Mouse (Mus musculus): ENCODE data around the gene Tnfaip8l1. TPM values are rescaled to one million over a fixed set of nuclear protein-coding genes. Genes with fewer than 3 reads are reported as not detected.
A peak's percentile ranks its signal among the peaks of the same experiment; 100 is the strongest.

Tnfaip8l1 gene
- polyA plus RNA-seq, 1 experiment from 2014 or later = 12.7 TPM

GRCm38 (mm10) chr17:56123161-56123560 lies 39.1 kb upstream of the Tnfaip8l1 start:
- Histone ChIP-seq H3K27me3 (ENCODE audit: control insufficient read depth, insufficient read depth, low read length) (peaks cover 56% of the 10 kb centered on the region), H3K36me3 (replicated peaks; ENCODE audit: control insufficient read depth, insufficient read depth, low read depth, low read length) (no peaks in the 10 kb centered on the region), H3K9me3 (replicated peaks; ENCODE audit: control insufficient read depth, low read length) (peaks cover 4% of the 10 kb centered on the region), H3K4me1 (ENCODE audit: control insufficient read depth, insufficient read depth, low read length) (peaks cover 8% of the 10 kb centered on the region; the same call in 1 of the 2 replicates), H3K4me2 (ENCODE audit: low read depth, low read length) (no peak overlapping the region), H3K4me3 (ENCODE audit: low read depth, low read length) (no peak overlapping the region), H3K27ac (replicated peaks; ENCODE audit: low read depth, low read length) (no peak overlapping the region), H3K9ac (replicated peaks; ENCODE audit: low read length) (no peak overlapping the region)
- 89% methylated on average over 12 of the region's 12 CpGs for WGBS
- no peak for DNase-seq (ENCODE audit: low spot score)
- ATAC-seq (replicated peaks; ENCODE audit: insufficient number of reproducible peaks, low FRiP score, low TSS enrichment, low read depth) = no peak

DNA sequence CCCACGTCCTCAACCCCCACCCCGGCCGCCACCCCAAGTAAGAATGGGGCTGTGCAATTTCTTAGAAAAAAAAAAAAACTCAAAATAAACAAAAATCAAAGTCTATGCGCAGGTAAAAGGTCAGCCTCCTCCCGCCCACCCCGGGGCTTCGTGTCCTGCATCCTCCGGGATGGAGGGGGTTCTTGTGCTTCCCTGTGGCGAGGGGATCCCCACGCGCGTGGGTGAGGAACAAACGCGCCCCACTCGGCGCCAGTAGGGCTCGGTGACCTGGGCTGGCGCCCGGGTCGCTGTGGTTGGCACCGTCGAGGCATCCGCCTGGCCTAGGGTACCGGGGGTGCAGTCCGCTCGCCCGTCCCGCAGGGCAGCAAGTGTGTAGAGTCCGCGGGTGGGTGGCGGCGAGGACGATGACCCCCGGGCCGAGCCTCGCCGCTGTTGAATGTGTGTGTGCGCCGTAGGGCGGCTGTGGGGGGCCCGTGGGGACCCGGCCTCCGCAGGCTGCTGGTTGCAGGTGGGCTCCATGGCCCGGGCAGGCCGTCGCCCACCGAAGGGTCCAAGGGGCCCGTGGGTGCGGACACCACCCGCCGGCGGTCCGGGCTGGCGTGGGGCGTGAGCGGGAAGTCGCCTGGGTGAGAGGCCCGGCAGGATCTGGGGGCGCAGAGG lies 38.5 kb upstream of the Tnfaip8l1 start:
- no peak for DNase-seq (ENCODE audit: low spot score)
- ATAC-seq (replicated peaks; ENCODE audit: insufficient number of reproducible peaks, low FRiP score, low TSS enrichment, low read depth) = no peak
- Histone ChIP-seq H3K27me3 (ENCODE audit: control insufficient read depth, insufficient read depth, low read length) (peaks cover 51% of the 10 kb centered on the region), H3K4me1 (ENCODE audit: control insufficient read depth, insufficient read depth, low read length) (peaks cover 8% of the 10 kb centered on the region; the same call in 1 of the 2 replicates), H3K9ac (replicated peaks; ENCODE audit: low read length) (peak overlapping the region; percentile 64; the same call in 1 of the 2 replicates), H3K36me3 (replicated peaks; ENCODE audit: control insufficient read depth, insufficient read depth, low read depth, low read length) (no peaks in the 10 kb centered on the region), H3K4me3 (ENCODE audit: low read depth, low read length) (peak overlapping the region; percentile 38), H3K9me3 (replicated peaks; ENCODE audit: control insufficient read depth, low read length) (peaks cover 4% of the 10 kb centered on the region), H3K4me2 (ENCODE audit: low read depth, low read length) (peak overlapping the region; percentile 76), H3K27ac (replicated peaks; ENCODE audit: low read depth, low read length) (no peak overlapping the region)
- 40% methylated on average over 55 of the region's 59 CpGs for WGBS

DNA sequence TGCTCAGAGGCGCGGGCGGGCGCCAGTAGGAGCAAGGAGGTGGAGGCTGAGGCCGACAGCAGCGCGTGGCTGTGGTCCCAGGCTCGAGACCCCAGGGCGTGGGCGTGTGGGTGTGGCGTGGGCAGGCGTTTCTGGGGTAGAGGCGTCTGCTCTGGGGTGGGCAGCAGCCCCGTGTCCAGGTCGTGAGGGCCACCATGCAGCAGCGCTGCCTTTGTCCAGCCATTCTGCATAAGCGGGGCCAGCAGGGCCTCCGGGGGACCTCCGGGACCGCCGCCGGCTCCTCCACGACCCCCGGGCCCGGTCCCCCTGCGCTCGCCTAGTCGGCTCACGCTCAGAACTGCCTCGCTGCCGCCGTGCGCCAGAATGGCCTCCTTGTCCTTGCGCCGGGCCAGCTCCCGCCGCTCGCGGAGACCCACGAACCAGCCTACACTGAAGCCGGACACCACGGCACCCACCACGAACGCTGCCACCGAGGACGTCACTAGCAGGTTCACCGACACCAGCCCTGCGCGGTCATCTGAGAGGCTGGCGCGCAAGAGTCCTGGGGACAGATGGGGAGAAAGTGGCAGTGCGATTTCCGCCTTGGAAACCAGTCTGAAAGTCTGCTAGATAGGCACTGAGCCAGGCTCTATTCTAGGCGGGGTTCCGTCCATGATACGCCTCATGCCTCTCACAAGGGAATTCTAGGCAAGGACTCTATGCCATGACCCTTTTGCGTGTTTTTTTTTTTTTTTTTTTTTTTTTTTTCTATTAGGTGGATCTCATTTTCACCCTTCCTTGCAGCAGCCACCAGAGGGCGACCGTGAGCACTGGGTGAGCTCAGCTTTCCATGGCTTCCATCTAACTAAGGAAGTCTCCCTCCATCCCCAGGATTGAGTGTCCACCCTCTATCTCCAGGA lies 37.7 kb upstream of the Tnfaip8l1 start:
- Histone ChIP-seq H3K9me3 (replicated peaks; ENCODE audit: control insufficient read depth, low read length) (peaks cover 4% of the 10 kb centered on the region), H3K9ac (replicated peaks; ENCODE audit: low read length) (peak overlapping the region; percentile 64), H3K27ac (replicated peaks; ENCODE audit: low read depth, low read length) (no peak overlapping the region), H3K4me3 (ENCODE audit: low read depth, low read length) (peak overlapping the region; percentile 38), H3K36me3 (replicated peaks; ENCODE audit: control insufficient read depth, insufficient read depth, low read depth, low read length) (no peaks in the 10 kb centered on the region), H3K4me1 (ENCODE audit: control insufficient read depth, insufficient read depth, low read length) (peaks cover 8% of the 10 kb centered on the region; the same call in 1 of the 2 replicates), H3K4me2 (ENCODE audit: low read depth, low read length) (peak overlapping the region; percentile 76), H3K27me3 (ENCODE audit: control insufficient read depth, insufficient read depth, low read length) (peaks cover 43% of the 10 kb centered on the region)
- ATAC-seq (replicated peaks; ENCODE audit: insufficient number of reproducible peaks, low FRiP score, low TSS enrichment, low read depth) = no peak
- peak; percentile 74 for DNase-seq (ENCODE audit: low spot score)
- 5% methylated on average over 59 of the region's 59 CpGs for WGBS

DNA sequence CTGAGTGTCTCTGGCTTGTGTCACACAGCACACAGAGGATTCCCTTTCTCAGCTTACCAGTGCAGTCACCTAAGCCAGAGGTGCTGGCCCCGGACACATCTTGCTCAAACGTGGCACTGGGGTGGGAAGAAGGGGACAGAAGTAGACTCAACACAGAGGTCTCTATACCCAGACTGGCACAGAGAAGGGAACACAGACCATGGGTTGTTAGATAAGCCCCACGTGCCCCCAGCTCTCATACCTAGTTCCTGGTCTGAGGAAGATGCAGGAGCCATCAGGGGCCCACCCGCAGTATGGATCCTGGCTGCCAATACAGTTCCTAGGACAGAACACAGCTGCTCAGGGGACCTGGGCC lies 37.0 kb upstream of the Tnfaip8l1 start:
- H3K27me3 ChIP-seq (ENCODE audit: control insufficient read depth, insufficient read depth, low read length) = peaks cover 37% of the 10 kb centered on the region
- no peak overlapping the region for H3K27ac ChIP-seq (replicated peaks; ENCODE audit: low read depth, low read length)
- no peak for DNase-seq (ENCODE audit: low spot score)
- no peak overlapping the region for H3K4me2 ChIP-seq (ENCODE audit: low read depth, low read length)
- peaks cover 4% of the 10 kb centered on the region for H3K9me3 ChIP-seq (replicated peaks; ENCODE audit: control insufficient read depth, low read length)
- no peak overlapping the region for H3K9ac ChIP-seq (replicated peaks; ENCODE audit: low read length)
- WGBS = 86% methylated on average over 4 of the region's 4 CpGs
- no peak for ATAC-seq (replicated peaks; ENCODE audit: insufficient number of reproducible peaks, low FRiP score, low TSS enrichment, low read depth)
- no peaks in the 10 kb centered on the region for H3K36me3 ChIP-seq (replicated peaks; ENCODE audit: control insufficient read depth, insufficient read depth, low read depth, low read length)
- H3K4me3 ChIP-seq (ENCODE audit: low read depth, low read length) = no peak overlapping the region
- H3K4me1 ChIP-seq (ENCODE audit: control insufficient read depth, insufficient read depth, low read length) = peaks cover 5% of the 10 kb centered on the region; the same call in 1 of the 2 replicates

DNA sequence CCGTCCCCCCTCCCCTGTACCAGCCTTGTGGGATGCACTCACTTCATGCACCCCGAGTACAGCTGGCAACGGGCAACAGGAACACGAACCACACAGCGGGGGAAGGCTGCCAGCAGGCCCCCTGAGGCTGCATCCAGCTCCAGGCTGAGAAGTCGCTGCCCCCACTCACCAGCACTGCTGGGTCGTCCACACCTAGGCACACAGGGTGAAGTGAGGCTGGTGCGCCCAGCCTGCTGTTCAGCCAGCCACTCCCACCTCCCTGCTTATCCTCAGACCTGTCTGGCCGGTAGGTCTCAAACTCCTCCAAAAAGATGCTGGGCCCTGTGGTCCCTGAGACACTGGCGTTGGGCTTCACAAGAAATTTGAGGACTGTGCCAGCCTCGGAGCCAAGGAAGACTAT lies 36.1 kb upstream of the Tnfaip8l1 start:
- Histone ChIP-seq H3K4me1 (ENCODE audit: control insufficient read depth, insufficient read depth, low read length) (peaks cover 5% of the 10 kb centered on the region; the same call in 1 of the 2 replicates), H3K27ac (replicated peaks; ENCODE audit: low read depth, low read length) (no peak overlapping the region), H3K9ac (replicated peaks; ENCODE audit: low read length) (no peak overlapping the region), H3K36me3 (replicated peaks; ENCODE audit: control insufficient read depth, insufficient read depth, low read depth, low read length) (no peaks in the 10 kb centered on the region), H3K4me2 (ENCODE audit: low read depth, low read length) (no peak overlapping the region), H3K4me3 (ENCODE audit: low read depth, low read length) (no peak overlapping the region), H3K9me3 (replicated peaks; ENCODE audit: control insufficient read depth, low read length) (peaks cover 4% of the 10 kb centered on the region), H3K27me3 (ENCODE audit: control insufficient read depth, insufficient read depth, low read length) (peaks cover 28% of the 10 kb centered on the region)
- DNase-seq (ENCODE audit: low spot score) = no peak
- 70% methylated on average over 11 of the region's 11 CpGs for WGBS
- no peak for ATAC-seq (replicated peaks; ENCODE audit: insufficient number of reproducible peaks, low FRiP score, low TSS enrichment, low read depth)

DNA sequence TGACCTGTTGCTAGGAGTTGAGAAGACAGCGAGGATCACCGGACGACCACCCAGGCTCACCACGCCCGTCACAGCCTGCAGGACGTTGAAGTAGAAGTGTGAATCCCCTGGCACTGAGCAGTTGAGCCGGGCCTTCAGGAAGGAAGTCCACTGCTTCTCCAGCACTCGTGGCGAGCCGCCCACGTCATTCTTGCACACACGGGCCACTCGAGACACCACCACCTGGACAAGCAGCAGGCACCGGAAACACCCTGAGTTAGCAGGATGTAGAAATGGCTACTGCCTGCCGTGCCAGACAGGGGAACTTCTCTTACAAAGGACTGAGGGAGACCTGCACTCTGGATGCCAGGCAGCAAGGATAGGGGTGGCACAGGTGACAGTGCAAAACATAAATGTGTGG lies 34.0 kb upstream of the Tnfaip8l1 start:
- Histone ChIP-seq H3K9ac (replicated peaks; ENCODE audit: low read length) (no peak overlapping the region), H3K4me3 (ENCODE audit: low read depth, low read length) (no peak overlapping the region), H3K27me3 (ENCODE audit: control insufficient read depth, insufficient read depth, low read length) (peaks cover 15% of the 10 kb centered on the region), H3K9me3 (replicated peaks; ENCODE audit: control insufficient read depth, low read length) (no peaks in the 10 kb centered on the region; the same call in 1 of the 2 replicates), H3K4me2 (ENCODE audit: low read depth, low read length) (no peak overlapping the region), H3K4me1 (ENCODE audit: control insufficient read depth, insufficient read depth, low read length) (peaks cover 5% of the 10 kb centered on the region; the same call in 1 of the 2 replicates), H3K27ac (replicated peaks; ENCODE audit: low read depth, low read length) (no peak overlapping the region), H3K36me3 (replicated peaks; ENCODE audit: control insufficient read depth, insufficient read depth, low read depth, low read length) (no peaks in the 10 kb centered on the region)
- no peak for ATAC-seq (replicated peaks; ENCODE audit: insufficient number of reproducible peaks, low FRiP score, low TSS enrichment, low read depth)
- 87% methylated on average over 15 of the region's 15 CpGs for WGBS
- DNase-seq (ENCODE audit: low spot score) = no peak

GRCm38 (mm10) chr17:56131136-56131535 lies 31.1 kb upstream of the Tnfaip8l1 start:
- WGBS = 91% methylated on average over 10 of the region's 10 CpGs
- no peak for ATAC-seq (replicated peaks; ENCODE audit: insufficient number of reproducible peaks, low FRiP score, low TSS enrichment, low read depth)

DNA sequence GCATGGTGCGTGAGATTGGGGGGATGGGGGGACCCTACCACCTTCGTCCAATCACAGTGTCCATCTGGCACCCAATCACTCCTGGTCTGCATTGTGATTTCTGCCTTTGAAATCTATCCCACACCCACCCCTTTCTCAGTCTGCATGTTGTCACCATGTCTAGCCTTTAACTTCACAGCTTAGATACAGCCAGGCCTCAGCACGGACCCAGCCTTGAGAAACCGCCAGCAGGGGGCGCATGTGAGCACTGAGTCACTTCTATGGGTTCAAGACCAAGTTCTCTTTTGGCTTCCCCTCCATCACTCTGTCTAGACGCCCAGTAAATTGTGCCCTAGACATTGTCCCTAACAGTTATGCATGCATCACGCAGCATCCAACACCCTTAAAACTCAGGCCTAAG lies 30.5 kb upstream of the Tnfaip8l1 start:
- H3K36me3 ChIP-seq (replicated peaks; ENCODE audit: control insufficient read depth, insufficient read depth, low read depth, low read length) = no peaks in the 10 kb centered on the region
- WGBS = 45% methylated on average over 7 of the region's 7 CpGs
- H3K27me3 ChIP-seq (ENCODE audit: control insufficient read depth, insufficient read depth, low read length) = no peaks in the 10 kb centered on the region; the same call in 1 of the 2 replicates
- ATAC-seq (replicated peaks; ENCODE audit: insufficient number of reproducible peaks, low FRiP score, low TSS enrichment, low read depth) (no peak), DNase-seq (ENCODE audit: low spot score) (peak; percentile 62)
- H3K9ac ChIP-seq (replicated peaks; ENCODE audit: low read length) = no peak overlapping the region
- no peaks in the 10 kb centered on the region for H3K9me3 ChIP-seq (replicated peaks; ENCODE audit: control insufficient read depth, low read length)
- no peak overlapping the region for H3K4me2 ChIP-seq (ENCODE audit: low read depth, low read length)
- 0 out of 2 replicates have a peak, but pooled peaks cover 3% of the 10 kb centered on the region for H3K4me1 ChIP-seq (ENCODE audit: control insufficient read depth, insufficient read depth, low read length)
- H3K4me3 ChIP-seq (ENCODE audit: low read depth, low read length) = no peak overlapping the region
- no peak overlapping the region for H3K27ac ChIP-seq (replicated peaks; ENCODE audit: low read depth, low read length)

More at GRCm38 (mm10) chr17:56131136-56131535, 31.1 kb upstream of the Tnfaip8l1 start:
- Histone ChIP-seq H3K27me3 (ENCODE audit: control insufficient read depth, insufficient read depth, low read length) (no peaks in the 10 kb centered on the region; the same call in 1 of the 2 replicates), H3K4me2 (ENCODE audit: low read depth, low read length) (no peak overlapping the region), H3K9me3 (replicated peaks; ENCODE audit: control insufficient read depth, low read length) (no peaks in the 10 kb centered on the region), H3K36me3 (replicated peaks; ENCODE audit: control insufficient read depth, insufficient read depth, low read depth, low read length) (no peaks in the 10 kb centered on the region), H3K4me1 (ENCODE audit: control insufficient read depth, insufficient read depth, low read length) (0 out of 2 replicates have a peak, but pooled peaks cover 3% of the 10 kb centered on the region), H3K9ac (replicated peaks; ENCODE audit: low read length) (no peak overlapping the region), H3K27ac (replicated peaks; ENCODE audit: low read depth, low read length) (no peak overlapping the region), H3K4me3 (ENCODE audit: low read depth, low read length) (no peak overlapping the region)
- no peak for DNase-seq (ENCODE audit: low spot score)
